Mouse (Mus musculus): Measurements from ENCODE around the gene Zscan26. TPM values are rescaled to one million over a fixed set of nuclear protein-coding genes. Genes with fewer than 3 reads are reported as not detected.

The Zscan26 gene
- polyA plus RNA-seq, 1 experiment = 3.5 TPM

- Histone ChIP-seq H3K36me3 (ENCODE audit: control insufficient read depth, insufficient read depth) (no peaks in the 10 kb centered on the region), H3K79me2 (ENCODE audit: control insufficient read depth, insufficient read depth) (no peaks in the 10 kb centered on the region), H3ac (ENCODE audit: control insufficient read depth, insufficient read length, low read depth) (peak overlapping the region; percentile 20), H3K4me3 (ENCODE audit: insufficient read depth, poor library complexity, severe bottlenecking) (peak overlapping the region; percentile 18), H3K79me3 (ENCODE audit: low read depth) (no peaks in the 10 kb centered on the region), H3K27me3 (ENCODE audit: control insufficient read depth, insufficient read depth, insufficient read length) (no peaks in the 10 kb centered on the region)
- TF ChIP-seq MYOD1 (IDR thresholded peaks at IDR 0.05; ENCODE audit: control insufficient read depth, insufficient read length, low read depth) = peak; percentile 25
- TF ChIP-seq USF1 (IDR thresholded peaks at IDR 0.05; ENCODE audit: low read depth) = no peak
Observed at GRCm38 (mm10) chr13:21407969-21408804, 45.3 kb downstream of the Zscan26 start.

- no peak overlapping the region for H3K4me3 ChIP-seq (ENCODE audit: insufficient read depth, poor library complexity, severe bottlenecking)
- TF ChIP-seq CTCF (IDR thresholded peaks at IDR 0.05; ENCODE audit: control insufficient read depth, insufficient read depth, insufficient read length) (no peak), MAX (IDR thresholded peaks at IDR 0.05) (no peak), USF1 (IDR thresholded peaks at IDR 0.05; ENCODE audit: low read depth) (no peak), CEBPB (IDR thresholded peaks at IDR 0.05; ENCODE audit: low read depth) (no peak), MYOG (IDR thresholded peaks at IDR 0.05; ENCODE audit: control insufficient read depth, extremely low read depth, insufficient read length) (no peak), FOSL1 (IDR thresholded peaks at IDR 0.05; ENCODE audit: insufficient read depth, low read length, poor library complexity, severe bottlenecking) (no peak), MYOD1 (IDR thresholded peaks at IDR 0.05; ENCODE audit: control insufficient read depth, insufficient read length, low read depth) (no peak)
Observed at GRCm38 (mm10) chr13:21407341-21407740, 46.2 kb downstream of the Zscan26 start.

GRCm38 (mm10) chr13:21402848-21403247 is 50.7 kb downstream of the Zscan26 start:
- Histone ChIP-seq H3K36me3 (ENCODE audit: control insufficient read depth, insufficient read depth) (peaks cover 18% of the 10 kb centered on the region), H3K79me3 (ENCODE audit: low read depth) (peaks cover 24% of the 10 kb centered on the region), H3ac (ENCODE audit: control insufficient read depth, insufficient read length, low read depth) (no peak overlapping the region), H3K79me2 (ENCODE audit: control insufficient read depth, insufficient read depth) (peaks cover 37% of the 10 kb centered on the region), H3K4me3 (ENCODE audit: insufficient read depth, poor library complexity, severe bottlenecking) (peak overlapping the region; percentile 65), H3K27me3 (ENCODE audit: control insufficient read depth, insufficient read depth, insufficient read length) (no peaks in the 10 kb centered on the region)
- no peak for TF ChIP-seq USF1 (IDR thresholded peaks at IDR 0.05; ENCODE audit: low read depth)
- no peak for TF ChIP-seq MYOD1 (IDR thresholded peaks at IDR 0.05; ENCODE audit: control insufficient read depth, insufficient read length, low read depth)
- no peak for TF ChIP-seq MYOG (IDR thresholded peaks at IDR 0.05; ENCODE audit: control insufficient read depth, extremely low read depth, insufficient read length)
- TF ChIP-seq MAX (IDR thresholded peaks at IDR 0.05) = no peak
- no peak for TF ChIP-seq CTCF (IDR thresholded peaks at IDR 0.05; ENCODE audit: control insufficient read depth, insufficient read depth, insufficient read length)
- no peak for TF ChIP-seq CEBPB (IDR thresholded peaks at IDR 0.05; ENCODE audit: low read depth)
- TF ChIP-seq FOSL1 (IDR thresholded peaks at IDR 0.05; ENCODE audit: insufficient read depth, low read length, poor library complexity, severe bottlenecking) = no peak

More at GRCm38 (mm10) chr13:21407341-21407740, 46.2 kb downstream of the Zscan26 start:
- Histone ChIP-seq H3ac (ENCODE audit: control insufficient read depth, insufficient read length, low read depth) (no peak overlapping the region), H3K79me2 (ENCODE audit: control insufficient read depth, insufficient read depth) (peaks cover 1% of the 10 kb centered on the region), H3K36me3 (ENCODE audit: control insufficient read depth, insufficient read depth) (no peaks in the 10 kb centered on the region), H3K79me3 (ENCODE audit: low read depth) (no peaks in the 10 kb centered on the region), H3K27me3 (ENCODE audit: control insufficient read depth, insufficient read depth, insufficient read length) (no peaks in the 10 kb centered on the region)

GRCm38 (mm10) chr13:21402287-21402846 is 51.2 kb downstream of the Zscan26 start, which contains the start of gene Zkscan3:
Gene Zkscan3, minus strand, starts transcription at chr13:21402755.
- no peaks in the 10 kb centered on the region for H3K27me3 ChIP-seq (ENCODE audit: control insufficient read depth, insufficient read depth, insufficient read length)
- H3K36me3 ChIP-seq (ENCODE audit: control insufficient read depth, insufficient read depth) = peaks cover 20% of the 10 kb centered on the region
- peak within 1 kb of the TSS; percentile 95 for H3ac ChIP-seq (ENCODE audit: control insufficient read depth, insufficient read length, low read depth)
- peaks cover 24% of the 10 kb centered on the region for H3K79me3 ChIP-seq (ENCODE audit: low read depth)
- peaks cover 37% of the 10 kb centered on the region for H3K79me2 ChIP-seq (ENCODE audit: control insufficient read depth, insufficient read depth)
- H3K4me3 ChIP-seq (ENCODE audit: insufficient read depth, poor library complexity, severe bottlenecking) = peak within 1 kb of the TSS; percentile 65
- TF ChIP-seq MYOG (IDR thresholded peaks at IDR 0.05; ENCODE audit: control insufficient read depth, extremely low read depth, insufficient read length) (no peak), FOSL1 (IDR thresholded peaks at IDR 0.05; ENCODE audit: insufficient read depth, low read length, poor library complexity, severe bottlenecking) (no peak), CTCF (IDR thresholded peaks at IDR 0.05; ENCODE audit: control insufficient read depth, insufficient read depth, insufficient read length) (no peak), MYOD1 (IDR thresholded peaks at IDR 0.05; ENCODE audit: control insufficient read depth, insufficient read length, low read depth) (no peak), USF1 (IDR thresholded peaks at IDR 0.05; ENCODE audit: low read depth) (no peak), MAX (IDR thresholded peaks at IDR 0.05) (no peak), CEBPB (IDR thresholded peaks at IDR 0.05; ENCODE audit: low read depth) (no peak)

GRCm38 (mm10) chr13:21401636-21402286 is 51.8 kb downstream of the Zscan26 start:
- H3K4me3 ChIP-seq (ENCODE audit: insufficient read depth, poor library complexity, severe bottlenecking) = peak overlapping the region; percentile 65
- TF ChIP-seq FOSL1 (IDR thresholded peaks at IDR 0.05; ENCODE audit: insufficient read depth, low read length, poor library complexity, severe bottlenecking) (no peak), MYOD1 (IDR thresholded peaks at IDR 0.05; ENCODE audit: control insufficient read depth, insufficient read length, low read depth) (no peak), CEBPB (IDR thresholded peaks at IDR 0.05; ENCODE audit: low read depth) (no peak), MYOG (IDR thresholded peaks at IDR 0.05; ENCODE audit: control insufficient read depth, extremely low read depth, insufficient read length) (no peak), MAX (IDR thresholded peaks at IDR 0.05) (no peak), USF1 (IDR thresholded peaks at IDR 0.05; ENCODE audit: low read depth) (no peak), CTCF (IDR thresholded peaks at IDR 0.05; ENCODE audit: control insufficient read depth, insufficient read depth, insufficient read length) (no peak)
- peaks cover 20% of the 10 kb centered on the region for H3K36me3 ChIP-seq (ENCODE audit: control insufficient read depth, insufficient read depth)
- peaks cover 37% of the 10 kb centered on the region for H3K79me2 ChIP-seq (ENCODE audit: control insufficient read depth, insufficient read depth)
- no peaks in the 10 kb centered on the region for H3K27me3 ChIP-seq (ENCODE audit: control insufficient read depth, insufficient read depth, insufficient read length)
- H3ac ChIP-seq (ENCODE audit: control insufficient read depth, insufficient read length, low read depth) = peak overlapping the region; percentile 95
- H3K79me3 ChIP-seq (ENCODE audit: low read depth) = peaks cover 24% of the 10 kb centered on the region

All from C2C12 (cell line).